Mouse (Mus musculus) thymus, adult 2 months (tissue): ENCODE measurements around the gene Fbxw2. TPM values are rescaled to one million over a fixed set of nuclear protein-coding genes. Genes with fewer than 3 reads are reported as not detected.

Source experiments
- DNase-seq: peaks from one replicate; pipeline ENCODE4 v3.0.0; 2021
- H3K27ac ChIP-seq: fragments of 200-500 bp; 2 replicates; pipeline ENCODE4 v1.5.1; 2012; ENCODE audit warnings: low read length, control low read depth; ENCODE audit not compliant: control insufficient read depth, insufficient read depth
- H3K27me3 ChIP-seq: fragments of 200-500 bp; 2 replicates; pipeline ENCODE4 v1.6.1; 2012; ENCODE audit warnings: mild to moderate bottlenecking, low read length, moderate library complexity, mixed read lengths; ENCODE audit not compliant: control insufficient read depth, insufficient read depth
- H3K36me3 ChIP-seq: fragments of 200-500 bp; 2 replicates; pipeline ENCODE4 v1.6.1; 2012; ENCODE audit warnings: mild to moderate bottlenecking, low read length, moderate library complexity; ENCODE audit not compliant: control insufficient read depth, insufficient read depth
- H3K4me1 ChIP-seq: fragments of 200-500 bp; replicated peaks from 2 replicates; pipeline ENCODE4 v1.6.1; 2012; ENCODE audit warnings: low read length; ENCODE audit not compliant: control insufficient read depth, insufficient read depth
- H3K4me3 ChIP-seq: fragments of 200-500 bp; 2 replicates; pipeline ENCODE4 v1.5.1; 2012; ENCODE audit warnings: mild to moderate bottlenecking, low read length, control low read depth, moderate library complexity; ENCODE audit not compliant: control insufficient read depth, insufficient read depth
- CTCF ChIP-seq: fragments of 200-500 bp; IDR thresholded peaks from 2 replicates; pipeline ENCODE4 v1.5.1; 2012; ENCODE audit warnings: mild to moderate bottlenecking, control low read depth, low read length, moderate library complexity, borderline replicate concordance; ENCODE audit not compliant: control insufficient read depth, poor library complexity, insufficient read depth; ENCODE audit errors: extremely low read depth
- POLR2A ChIP-seq: fragments of 200-500 bp; IDR thresholded peaks from 2 replicates; pipeline ENCODE4 v1.6.1; 2012; ENCODE audit warnings: mild to moderate bottlenecking, low read length, control low read depth, moderate library complexity; ENCODE audit not compliant: control insufficient read depth, poor library complexity, insufficient read depth; ENCODE audit errors: extremely low read depth
- WGBS: fragments of 180-500 bp; shearing (Covaris S2); methylation state at CpG from one replicate; pipeline ENCODE4 v1.1.7; 2018; 5-methylcytosine and 5-hydroxymethylcytosine counted together
- polyA plus RNA-seq: library from polyadenylated mRNA; depleted of rRNA; stranded (reverse); fragments of >200 nt; gene quantifications from 2 replicates; pipeline ENCODE4 v1.2.3, GENCODE M21; 2012

The Fbxw2 gene
- polyA plus RNA-seq, 1 experiment: 55.4 TPM

- TF ChIP-seq CTCF: no peak
- TF ChIP-seq POLR2A: no peak
- peaks cover 33% of the 10 kb centered on the region for H3K36me3 ChIP-seq
- no peaks in the 10 kb centered on the region for H3K27me3 ChIP-seq
- DNase-seq: no peak
- peak overlapping the region; percentile 15 for H3K27ac ChIP-seq
- H3K4me1 ChIP-seq: no peaks in the 10 kb centered on the region; the same call in 1 of the 2 replicates
- peak overlapping the region; percentile 57 for H3K4me3 ChIP-seq
- WGBS: under 1% methylated on average over 50 of the region's 50 CpGs
Observed at GRCm38 (mm10) chr2:34772252-34773235, 53.6 kb downstream of the Fbxw2 start.

GRCm38 (mm10) chr2:34771368-34772226 is 54.5 kb downstream of the Fbxw2 start, which contains the start of gene Hspa5:
Gene Hspa5, plus strand, starts transcription at chr2:34771970.
- Histone ChIP-seq H3K4me3 (peak within 1 kb of the TSS; percentile 79), H3K4me1 (no peaks in the 10 kb centered on the region; the same call in 1 of the 2 replicates), H3K36me3 (peaks cover 30% of the 10 kb centered on the region), H3K27ac (peak within 1 kb of the TSS; percentile 15), H3K27me3 (no peaks in the 10 kb centered on the region)
- DNase-seq: peak; percentile 98
- peak; percentile 93 for TF ChIP-seq POLR2A
- 0 out of 2 replicates have a peak, but pooled peaks have one; percentile 53 for TF ChIP-seq CTCF
- WGBS: under 1% methylated on average over 60 of the region's 60 CpGs

DNA sequence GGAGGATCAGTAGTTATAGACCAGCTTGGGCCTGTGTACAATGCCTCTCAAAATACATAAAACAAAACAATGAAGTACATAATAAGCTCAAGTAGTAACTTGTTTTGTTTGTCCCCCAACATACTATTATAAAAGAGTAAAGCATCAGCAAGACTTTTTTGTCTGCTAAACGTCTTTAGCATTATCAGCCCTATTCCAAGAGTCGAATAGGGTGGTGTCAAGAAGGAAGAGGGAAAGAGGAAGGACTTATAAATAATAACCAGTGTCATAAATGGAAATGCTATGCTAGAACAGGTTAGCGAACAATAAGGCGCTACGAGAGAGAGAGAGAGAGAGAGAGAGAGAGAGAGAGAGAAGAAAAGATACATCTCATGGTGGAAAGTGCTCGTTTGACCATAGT is 55.2 kb downstream of the Fbxw2 start:
- peaks cover 25% of the 10 kb centered on the region for H3K36me3 ChIP-seq
- no peak for DNase-seq
- WGBS: 2% methylated on average over 6 of the region's 6 CpGs

DNA sequence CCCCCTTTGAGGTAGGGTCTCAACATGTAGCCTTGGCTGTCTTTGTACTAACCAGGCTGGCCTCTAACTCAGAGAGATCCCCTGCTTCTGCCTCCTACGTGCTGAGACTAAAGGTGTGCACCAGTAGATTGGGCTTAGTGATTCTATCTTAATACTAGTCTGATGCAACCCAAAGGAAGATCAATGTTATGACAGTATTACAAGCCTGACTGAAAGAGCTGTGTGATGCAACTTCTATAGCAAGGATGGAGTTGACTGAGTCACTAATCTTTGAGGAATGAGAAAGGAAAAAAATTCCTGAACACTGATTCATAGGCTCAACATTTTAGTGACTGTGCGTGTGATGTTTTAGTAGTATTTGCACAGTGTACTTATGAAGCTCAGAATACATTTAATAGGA is 56.1 kb downstream of the Fbxw2 start:
- no peak overlapping the region for H3K4me3 ChIP-seq
- DNase-seq: no peak
- WGBS: 96% methylated on average over 2 of the region's 2 CpGs

More for the DNA sequence above, 55.2 kb downstream of the Fbxw2 start:
- Histone ChIP-seq H3K4me1 (no peaks in the 10 kb centered on the region; the same call in 1 of the 2 replicates), H3K4me3 (peak overlapping the region; percentile 79), H3K27me3 (no peaks in the 10 kb centered on the region), H3K27ac (peak overlapping the region; percentile 13; the same call in 1 of the 2 replicates)
- TF ChIP-seq POLR2A: no peak
- no peak for TF ChIP-seq CTCF

DNA sequence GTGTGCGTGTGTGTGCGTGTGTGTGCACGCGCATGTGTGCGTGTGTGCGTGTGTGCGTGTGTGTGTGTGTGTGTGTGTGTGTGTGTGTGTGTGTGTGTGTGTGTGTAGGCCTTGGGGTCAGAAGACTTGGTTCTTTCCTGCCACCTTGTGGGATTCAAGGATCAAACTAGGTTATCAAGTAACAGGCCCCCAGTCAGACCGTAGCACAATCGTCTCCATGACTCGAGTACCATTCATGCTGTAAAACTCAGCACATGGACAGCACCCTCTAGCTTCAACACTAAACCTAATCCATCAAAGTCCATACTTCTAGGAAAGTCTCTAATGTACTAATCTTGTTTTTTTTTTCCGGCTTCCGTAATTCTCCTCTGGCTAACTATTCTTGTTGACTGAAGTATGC is 61.3 kb downstream of the Fbxw2 start:
- H3K4me1 ChIP-seq: no peaks in the 10 kb centered on the region
- H3K4me3 ChIP-seq: no peak overlapping the region
- no peak for DNase-seq
- no peak overlapping the region for H3K27ac ChIP-seq
- TF ChIP-seq CTCF: no peak
- no peak for TF ChIP-seq POLR2A
- no peaks in the 10 kb centered on the region for H3K36me3 ChIP-seq
- H3K27me3 ChIP-seq: no peaks in the 10 kb centered on the region
- 65% methylated on average over 12 of the region's 12 CpGs for WGBS

More for the DNA sequence above, 56.1 kb downstream of the Fbxw2 start:
- H3K36me3 ChIP-seq: peaks cover 16% of the 10 kb centered on the region
- H3K27me3 ChIP-seq: no peaks in the 10 kb centered on the region
- TF ChIP-seq POLR2A: no peak
- TF ChIP-seq CTCF: no peak
- no peak overlapping the region for H3K27ac ChIP-seq
- no peaks in the 10 kb centered on the region; the same call in 1 of the 2 replicates for H3K4me1 ChIP-seq

DNA sequence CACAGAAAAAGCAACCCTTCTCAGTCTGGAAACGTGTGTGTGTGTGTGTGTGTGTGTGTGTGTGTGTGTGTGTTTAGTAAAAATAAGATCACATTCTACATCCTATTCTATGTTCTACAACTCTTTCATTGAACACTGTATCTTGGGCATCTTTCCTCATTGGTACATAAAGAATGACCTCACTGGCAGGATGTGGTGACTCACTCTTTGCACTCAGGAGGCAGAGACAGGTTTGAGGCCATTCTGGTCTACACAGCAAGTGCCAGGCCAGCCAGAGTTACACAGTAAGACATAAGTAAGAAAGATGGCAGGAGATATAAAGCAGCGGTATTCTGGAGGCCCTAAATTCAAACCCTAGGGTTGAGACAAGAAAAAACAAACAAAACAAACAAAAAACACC is 63.2 kb downstream of the Fbxw2 start:
- DNase-seq: no peak
- no peak overlapping the region for H3K27ac ChIP-seq
- TF ChIP-seq CTCF: no peak
- TF ChIP-seq POLR2A: no peak
- no peaks in the 10 kb centered on the region for H3K4me1 ChIP-seq
- H3K4me3 ChIP-seq: no peak overlapping the region
- H3K27me3 ChIP-seq: no peaks in the 10 kb centered on the region
- WGBS: 86% methylated on average over 2 of the region's 2 CpGs
- H3K36me3 ChIP-seq: no peaks in the 10 kb centered on the region
